In genomic region chr1:174677211-174677610, GRCm38 (mm10) we compare ENCODE assay signal across 13 mouse cellular contexts.
"Had no signal": no experiment of that assay in that cellular context is flagged by ENCODE, and none has a peak within 500 bp of the region (broad histone marks: within the 10 kb centered on the region; RNA-seq: fewer than 3 reads in every experiment).

No protein-coding gene starts in this region.

- H3K36me3 ChIP-seq: kidney, embryonic 15.5 days; limb, embryonic 12.5 days; midbrain, embryonic 12.5 days had no signal

- ATAC-seq: hindbrain, postnatal 0 days; midbrain, embryonic 16.5 days had no signal

- H3K4me1 ChIP-seq: kidney, embryonic 15.5 days; midbrain, embryonic 12.5 days had no signal

- H3K9ac ChIP-seq: kidney, embryonic 15.5 days; limb, embryonic 12.5 days; liver, embryonic 14.5 days; midbrain, embryonic 12.5 days had no signal

- DNase-seq: kidney, adult 18-20 months; kidney, postnatal 25 days; liver; lung, adult 18-20 months; right cerebral cortex, adult 18-20 months; right cerebral cortex, postnatal 25 days had no signal

- H3K27me3 ChIP-seq: kidney, embryonic 15.5 days; midbrain, embryonic 12.5 days had no signal

- H3K4me3 ChIP-seq: kidney, embryonic 15.5 days; limb, embryonic 12.5 days; midbrain, embryonic 12.5 days had no signal

- H3K9me3 ChIP-seq: kidney, embryonic 15.5 days; limb, embryonic 12.5 days; midbrain, embryonic 12.5 days had no signal

- H3K4me2 ChIP-seq: kidney, embryonic 15.5 days; limb, embryonic 12.5 days; midbrain, embryonic 12.5 days had no signal

- H3K27ac ChIP-seq: hindbrain, postnatal 0 days; kidney, embryonic 15.5 days; limb, embryonic 12.5 days; liver, embryonic 14.5 days; midbrain, embryonic 12.5 days; stomach, postnatal 0 days had no signal
